Mouse (Mus musculus): ENCODE measurements around the gene Hoxa7.

The Hoxa7 gene

GRCm38 (mm10) chr6:52196811-52197210, 24.8 kb downstream of the Hoxa7 start:
- in situ Hi-C loops (cut with MboI; ENCODE audit: low pct_unique_long_range_greater_than_20kb in 1 of 2, low sequenced_read_pairs in 2 of 2, unreplicated experiment in 1 of 2), result no loop called here

GRCm38 (mm10) chr6:52194690-52195089, 27.0 kb downstream of the Hoxa7 start:
- in situ Hi-C loops (cut with MboI; ENCODE audit: low pct_unique_long_range_greater_than_20kb in 1 of 2, low sequenced_read_pairs in 2 of 2, unreplicated experiment in 1 of 2), result no loop called here

- in situ Hi-C loops (cut with MboI; ENCODE audit: low pct_unique_long_range_greater_than_20kb in 1 of 2, low sequenced_read_pairs in 2 of 2, unreplicated experiment in 1 of 2), result no loop called here
Measured at GRCm38 (mm10) chr6:52191860-52192550, 29.6 kb downstream of the Hoxa7 start.

GRCm38 (mm10) chr6:52190906-52191810, 30.5 kb downstream of the Hoxa7 start, which contains the start of gene Hoxa4:
Gene Hoxa4 (minus strand): TSS chr6:52191753.
- in situ Hi-C loops (cut with MboI; ENCODE audit: low pct_unique_long_range_greater_than_20kb in 1 of 2, low sequenced_read_pairs in 2 of 2, unreplicated experiment in 1 of 2), result no loop called here

- in situ Hi-C loops (cut with MboI; ENCODE audit: low pct_unique_long_range_greater_than_20kb in 1 of 2, low sequenced_read_pairs in 2 of 2, unreplicated experiment in 1 of 2), result no loop called here
Measured at GRCm38 (mm10) chr6:52190410-52190809, 31.2 kb downstream of the Hoxa7 start.

GRCm38 (mm10) chr6:52189909-52190308, 31.7 kb downstream of the Hoxa7 start:
- in situ Hi-C loops (cut with MboI; ENCODE audit: low pct_unique_long_range_greater_than_20kb in 1 of 2, low sequenced_read_pairs in 2 of 2, unreplicated experiment in 1 of 2), result no loop called here

- in situ Hi-C loops (cut with MboI; ENCODE audit: low pct_unique_long_range_greater_than_20kb in 1 of 2, low sequenced_read_pairs in 2 of 2, unreplicated experiment in 1 of 2), result no loop called here
Measured at GRCm38 (mm10) chr6:52189172-52189591, 32.5 kb downstream of the Hoxa7 start.

- in situ Hi-C loops (cut with MboI; ENCODE audit: low pct_unique_long_range_greater_than_20kb in 1 of 2, low sequenced_read_pairs in 2 of 2, unreplicated experiment in 1 of 2), result no loop called here
Measured at GRCm38 (mm10) chr6:52186500-52186899, 35.2 kb downstream of the Hoxa7 start.

- in situ Hi-C loops (cut with MboI; ENCODE audit: low pct_unique_long_range_greater_than_20kb in 1 of 2, low sequenced_read_pairs in 2 of 2, unreplicated experiment in 1 of 2), result no loop called here
Measured at GRCm38 (mm10) chr6:52185834-52186233, 35.8 kb downstream of the Hoxa7 start.

GRCm38 (mm10) chr6:52185222-52185621, 36.4 kb downstream of the Hoxa7 start:
- in situ Hi-C loops (cut with MboI; ENCODE audit: low pct_unique_long_range_greater_than_20kb in 1 of 2, low sequenced_read_pairs in 2 of 2, unreplicated experiment in 1 of 2), result no loop called here

- in situ Hi-C loops (cut with MboI; ENCODE audit: low pct_unique_long_range_greater_than_20kb in 1 of 2, low sequenced_read_pairs in 2 of 2, unreplicated experiment in 1 of 2), result no loop called here
Measured at GRCm38 (mm10) chr6:52184668-52185067, 37.0 kb downstream of the Hoxa7 start.

GRCm38 (mm10) chr6:52183311-52184080, 38.2 kb downstream of the Hoxa7 start:
- in situ Hi-C loops (cut with MboI; ENCODE audit: low pct_unique_long_range_greater_than_20kb in 1 of 2, low sequenced_read_pairs in 2 of 2, unreplicated experiment in 1 of 2), result no loop called here

GRCm38 (mm10) chr6:52182793-52183192, 38.9 kb downstream of the Hoxa7 start:
- in situ Hi-C loops (cut with MboI; ENCODE audit: low pct_unique_long_range_greater_than_20kb in 1 of 2, low sequenced_read_pairs in 2 of 2, unreplicated experiment in 1 of 2), result no loop called here

GRCm38 (mm10) chr6:52182030-52182429, 39.6 kb downstream of the Hoxa7 start:
- in situ Hi-C loops (cut with MboI; ENCODE audit: low pct_unique_long_range_greater_than_20kb in 1 of 2, low sequenced_read_pairs in 2 of 2, unreplicated experiment in 1 of 2), result no loop called here

- in situ Hi-C loops (cut with MboI; ENCODE audit: low pct_unique_long_range_greater_than_20kb in 1 of 2, low sequenced_read_pairs in 2 of 2, unreplicated experiment in 1 of 2), result no loop called here
Measured at GRCm38 (mm10) chr6:52180726-52181125, 40.9 kb downstream of the Hoxa7 start.

GRCm38 (mm10) chr6:52180213-52180710, 41.4 kb downstream of the Hoxa7 start:
- in situ Hi-C loops (cut with MboI; ENCODE audit: low pct_unique_long_range_greater_than_20kb in 1 of 2, low sequenced_read_pairs in 2 of 2, unreplicated experiment in 1 of 2), result no loop called here

GRCm38 (mm10) chr6:52179690-52180089, 42.0 kb downstream of the Hoxa7 start:
- in situ Hi-C loops (cut with MboI; ENCODE audit: low pct_unique_long_range_greater_than_20kb in 1 of 2, low sequenced_read_pairs in 2 of 2, unreplicated experiment in 1 of 2), result no loop called here

GRCm38 (mm10) chr6:52178918-52179665, 42.6 kb downstream of the Hoxa7 start:
- in situ Hi-C loops (cut with MboI; ENCODE audit: low pct_unique_long_range_greater_than_20kb in 1 of 2, low sequenced_read_pairs in 2 of 2, unreplicated experiment in 1 of 2), result no loop called here

All from mouse embryonic stem cell (cell line).